Comparison of ENCODE assay signal across 8 mouse cellular contexts in genomic region chr6:29388052-29388518, GRCm38 (mm10). TPM values are rescaled to one million over a fixed set of nuclear protein-coding genes. Genes with fewer than 3 reads are reported as not detected.
A peak's percentile ranks its signal among the peaks of the same experiment; 100 is the strongest.
DNase-seq lines count a peak whose midpoint lies in the region; ATAC-seq and TF ChIP-seq lines count a peak whose summit lies in the region.

Gene Opn1sw, minus strand, starts transcription at chr6:29388468.

- peak within 1 kb of the TSS; percentile 34 for H3K4me2 ChIP-seq in hindbrain, embryonic 15.5 days
- peak within 1 kb of the TSS; percentile 64 for H3K4me2 ChIP-seq in liver, embryonic 14.5 days (ENCODE audit: low read depth)
- peak within 1 kb of the TSS; percentile 42 for H3K4me2 ChIP-seq in stomach, postnatal 0 days (replicated peaks; ENCODE audit: low read depth)

- TF ChIP-seq EP300 in liver, embryonic 14.5 days (IDR thresholded peaks at IDR 0.05; ENCODE audit: low read depth) = no peak
- no peak for TF ChIP-seq EP300 in stomach, postnatal 0 days (optimal IDR thresholded peaks at IDR 0.05)

- 0 out of 2 replicates have a peak within 1 kb of the TSS, but pooled peaks have one; percentile 14 for H3K4me3 ChIP-seq in hindbrain, embryonic 15.5 days
- peak within 1 kb of the TSS; percentile 41 to 60 for H3K4me3 ChIP-seq in liver, embryonic 14.5 days (ENCODE audit: insufficient read depth in 1 of 2, low read depth in 2 of 2, low read length in 2 of 2)
- H3K4me3 ChIP-seq in stomach, postnatal 0 days (ENCODE audit: low read depth, low read length) = peak within 1 kb of the TSS; percentile 27

- H3K27ac ChIP-seq in hindbrain, embryonic 15.5 days (replicated peaks) = no peak within 1 kb of the TSS; the same call in 1 of the 2 replicates
- no peak within 1 kb of the TSS for H3K27ac ChIP-seq in liver, embryonic 14.5 days
- H3K27ac ChIP-seq in stomach, postnatal 0 days (replicated peaks) = peak within 1 kb of the TSS; percentile 87

- DNase-seq in cerebellum, adult 18-20 months = no peak
- peak; percentile 81 for DNase-seq in 3T3-L1 (ENCODE audit: low read depth, low spot score)
- DNase-seq in embryo, embryonic 11 days = peak; percentile 68
- DNase-seq in liver, embryonic 14.5 days (ENCODE audit: low read depth in 3 of 3, low spot score in 3 of 3) = peak; percentile 23 to 46 (median 36)
- peak; percentile 69 for DNase-seq in stomach, postnatal 0 days (ENCODE audit: low spot score)

- peak; percentile 49; the same call in 1 of the 2 replicates for ATAC-seq in cerebellum, adult (ENCODE audit: insufficient number of reproducible peaks, low FRiP score, low TSS enrichment)
- peak; percentile 61 for ATAC-seq in hindbrain, embryonic 15.5 days (ENCODE audit: low FRiP score, low read depth)
- peak; percentile 83 for ATAC-seq in liver, embryonic 14.5 days (ENCODE audit: insufficient read depth)
- ATAC-seq in stomach, postnatal 0 days (ENCODE audit: low FRiP score, low TSS enrichment) = peak; percentile 70
- ATAC-seq in inflammation-experienced regulatory T-cells, adult 6 months = no peak

- H3K9me3 ChIP-seq in hindbrain, embryonic 15.5 days = no peaks in the 10 kb centered on the region
- H3K9me3 ChIP-seq in liver, embryonic 14.5 days (ENCODE audit: control insufficient read depth, low read length) = no peaks in the 10 kb centered on the region
- H3K9me3 ChIP-seq in stomach, postnatal 0 days (ENCODE audit: control insufficient read depth, low read length) = no peaks in the 10 kb centered on the region

- no peaks in the 10 kb centered on the region for H3K27me3 ChIP-seq in hindbrain, embryonic 15.5 days
- peaks cover 11% of the 10 kb centered on the region for H3K27me3 ChIP-seq in liver, embryonic 14.5 days (ENCODE audit: control insufficient read depth, insufficient read depth, low read length)
- no peaks in the 10 kb centered on the region for H3K27me3 ChIP-seq in stomach, postnatal 0 days (ENCODE audit: control insufficient read depth, insufficient read depth, low read length)

- WGBS in hindbrain, embryonic 15.5 days = 6% methylated on average over 12 of the region's 12 CpGs
- WGBS in liver, embryonic 14.5 days (ENCODE audit: insufficient replicate concordance) = 2% methylated on average over 12 of the region's 12 CpGs
- WGBS in stomach, postnatal 0 days = 4% methylated on average over 12 of the region's 12 CpGs

- peaks cover 13% of the 10 kb centered on the region; the same call in 1 of the 2 replicates for H3K4me1 ChIP-seq in hindbrain, embryonic 15.5 days (replicated peaks)
- peaks cover 5 to 13% of the 10 kb centered on the region in 2 experiments for H3K4me1 ChIP-seq in liver, embryonic 14.5 days (replicated peaks; ENCODE audit: control insufficient read depth in 2 of 2, insufficient read depth in 2 of 2, low read length in 1 of 2)
- H3K4me1 ChIP-seq in stomach, postnatal 0 days (replicated peaks; ENCODE audit: control insufficient read depth, insufficient read depth) = peaks cover 4% of the 10 kb centered on the region; the same call in 1 of the 2 replicates

- H3K36me3 ChIP-seq in hindbrain, embryonic 15.5 days = no peaks in the 10 kb centered on the region
- H3K36me3 ChIP-seq in liver, embryonic 14.5 days (replicated peaks; ENCODE audit: control insufficient read depth, insufficient read depth, low read depth) = no peaks in the 10 kb centered on the region
- no peaks in the 10 kb centered on the region for H3K36me3 ChIP-seq in stomach, postnatal 0 days (ENCODE audit: control insufficient read depth, insufficient read depth, low read length)

- no peak for TF ChIP-seq CTCF in liver, embryonic 14.5 days (IDR thresholded peaks at IDR 0.05; ENCODE audit: low read depth)
- no peak for TF ChIP-seq CTCF in stomach, postnatal 0 days (IDR thresholded peaks at IDR 0.05; ENCODE audit: low read depth)

- no peak within 1 kb of the TSS for H3K9ac ChIP-seq in hindbrain, embryonic 15.5 days
- no peak within 1 kb of the TSS for H3K9ac ChIP-seq in liver, embryonic 14.5 days (replicated peaks)
- H3K9ac ChIP-seq in stomach, postnatal 0 days (ENCODE audit: low read length) = peak within 1 kb of the TSS; percentile 13; the same call in 1 of the 2 replicates

RNA-seq across cellular contexts. Expression of gene Opn1sw, which starts in this region (rescaled TPM):
- 0.34 and 0.53 TPM in 2 replicates for polyA plus RNA-seq in hindbrain, embryonic 15.5 days (2015; fragmentation: Nextera tagmentation; extraction: Ambion mirVana)
- polyA plus RNA-seq in liver, embryonic 14.5 days (2012; rRNA removed) = not detected in 2 replicates
- 0.06 TPM in 1 of 2 replicates, not detected in the other for polyA plus RNA-seq in liver, embryonic 14.5 days (2014; fragmentation: Nextera tagmentation; extraction: Ambion mirVana)
- 1.9 and 2.1 TPM in 2 replicates for polyA plus RNA-seq in stomach, postnatal 0 days (2015; fragmentation: Nextera tagmentation; extraction: Ambion mirVana)
- polyA plus RNA-seq in inflammation-experienced regulatory T-cells, adult 6 months (2017; shearing (Covaris generic)) = under 1 TPM; 0.38 to 0.66 (median 0.66) TPM

Comparison
In these comparisons a context has a peak if more than half of its experiments do, and no peak if none do; other contexts are left out.
1. Peak in ATAC-seq, H3K4me3 ChIP-seq and H3K4me2 ChIP-seq in hindbrain, embryonic 15.5 days; RNA of the gene not detected or under 1 TPM.
2. Peak in DNase-seq, ATAC-seq, H3K4me3 ChIP-seq and H3K4me2 ChIP-seq in liver, embryonic 14.5 days; RNA of the gene not detected or under 1 TPM.
3. DNase-seq: peak in 3T3-L1 (single experiment), embryo, embryonic 11 days (single experiment) and stomach, postnatal 0 days (single experiment); none in cerebellum, adult 18-20 months (0 of 2).
4. Peak in every context shown above with its lines, with median percentiles within 50 percentile points of each other: H3K4me2 ChIP-seq and H3K4me3 ChIP-seq.